16 mouse cellular contexts compared by ENCODE assay signal in genomic region chr4:14260372-14261013, GRCm38 (mm10).
DNase-seq lines count a peak whose midpoint lies in the region; ATAC-seq and TF ChIP-seq lines count a peak whose summit lies in the region.
"Had no signal": no experiment of that assay in that cellular context is flagged by ENCODE, and none has a peak within 500 bp of the region (broad histone marks: within the 10 kb centered on the region; RNA-seq: fewer than 3 reads in every experiment).

No protein-coding gene starts in this region.

- no peak overlapping the region for H3K4me2 ChIP-seq in hindbrain, embryonic 15.5 days
- no peak overlapping the region for H3K4me2 ChIP-seq in forebrain, embryonic 12.5 days
- peak overlapping the region; percentile 33 for H3K4me2 ChIP-seq in limb, embryonic 14.5 days (replicated peaks; ENCODE audit: low read depth, low read length, severe bottlenecking)
- H3K4me2 ChIP-seq in stomach, postnatal 0 days (replicated peaks; ENCODE audit: low read depth) = no peak overlapping the region
- H3K4me2 ChIP-seq: liver, embryonic 11.5 days; lung, embryonic 14.5 days; neural tube, embryonic 12.5 days had no signal

- no peak for DNase-seq in hindbrain, embryonic 10.5 days (ENCODE audit: low spot score)
- DNase-seq in embryonic facial prominence, embryonic 10.5 days (ENCODE audit: low spot score) = no peak
- DNase-seq in limb, embryonic 14.5 days (ENCODE audit: low spot score) = no peak
- no peak for DNase-seq in stomach, postnatal 0 days (ENCODE audit: low spot score)
- no peak for DNase-seq in spleen, postnatal 14 days (ENCODE audit: low spot score in 2 of 2)
- DNase-seq: adrenal gland, adult 8-10 months; cerebellum, adult 9-11 months; spleen, adult 18-20 months; thymus, postnatal 36 days had no signal

- no peaks in the 10 kb centered on the region for H3K27me3 ChIP-seq in hindbrain, embryonic 15.5 days
- H3K27me3 ChIP-seq in hindbrain, embryonic 10.5 days (ENCODE audit: insufficient read depth, poor library complexity, severe bottlenecking) = no peaks in the 10 kb centered on the region
- H3K27me3 ChIP-seq in embryonic facial prominence, embryonic 10.5 days (replicated peaks; ENCODE audit: low read depth, poor library complexity, severe bottlenecking) = no peaks in the 10 kb centered on the region
- H3K27me3 ChIP-seq in forebrain, embryonic 12.5 days = no peaks in the 10 kb centered on the region
- no peaks in the 10 kb centered on the region for H3K27me3 ChIP-seq in limb, embryonic 14.5 days (ENCODE audit: control insufficient read depth, insufficient read depth, low read length)
- H3K27me3 ChIP-seq in stomach, postnatal 0 days (ENCODE audit: control insufficient read depth, insufficient read depth, low read length) = no peaks in the 10 kb centered on the region
- H3K27me3 ChIP-seq: neural tube, embryonic 12.5 days had no signal

- TF ChIP-seq POLR2A in limb, embryonic 14.5 days (IDR thresholded peaks at IDR 0.05; ENCODE audit: borderline replicate concordance, extremely low read depth, insufficient read depth, insufficient read length) = no peak

- H3K27ac ChIP-seq in hindbrain, embryonic 15.5 days (replicated peaks) = 0 out of 2 replicates have a peak overlapping the region, but pooled peaks have one; percentile 11
- H3K27ac ChIP-seq in hindbrain, embryonic 10.5 days = no peak overlapping the region
- H3K27ac ChIP-seq in embryonic facial prominence, embryonic 10.5 days (replicated peaks) = peak overlapping the region; percentile 75
- 0 out of 2 replicates have a peak overlapping the region, but pooled peaks have one; percentile 5 for H3K27ac ChIP-seq in forebrain, embryonic 12.5 days
- H3K27ac ChIP-seq in limb, embryonic 14.5 days (replicated peaks; ENCODE audit: low read depth, low read length) = 0 out of 2 replicates have a peak overlapping the region, but pooled peaks have one; percentile 28
- H3K27ac ChIP-seq in stomach, postnatal 0 days (replicated peaks) = no peak overlapping the region
- H3K27ac ChIP-seq: macrophage; neural tube, embryonic 12.5 days had no signal

- no peak for TF ChIP-seq EP300 in stomach, postnatal 0 days (optimal IDR thresholded peaks at IDR 0.05)

- no peaks in the 10 kb centered on the region for H3K36me3 ChIP-seq in hindbrain, embryonic 15.5 days
- no peaks in the 10 kb centered on the region for H3K36me3 ChIP-seq in hindbrain, embryonic 10.5 days
- H3K36me3 ChIP-seq in embryonic facial prominence, embryonic 10.5 days (replicated peaks) = no peaks in the 10 kb centered on the region
- no peaks in the 10 kb centered on the region for H3K36me3 ChIP-seq in forebrain, embryonic 12.5 days (replicated peaks)
- no peaks in the 10 kb centered on the region for H3K36me3 ChIP-seq in limb, embryonic 14.5 days (ENCODE audit: control insufficient read depth, insufficient read depth, low read length)
- no peaks in the 10 kb centered on the region for H3K36me3 ChIP-seq in stomach, postnatal 0 days (ENCODE audit: control insufficient read depth, insufficient read depth, low read length)
- H3K36me3 ChIP-seq: neural tube, embryonic 12.5 days had no signal

- no peak for TF ChIP-seq CTCF in stomach, postnatal 0 days (IDR thresholded peaks at IDR 0.05; ENCODE audit: low read depth)

- WGBS in hindbrain, embryonic 15.5 days = 61% methylated on average over 9 of the region's 9 CpGs
- 70% methylated on average over 9 of the region's 9 CpGs for WGBS in hindbrain, embryonic 10.5 days
- 52% methylated on average over 9 of the region's 9 CpGs for WGBS in embryonic facial prominence, embryonic 10.5 days
- WGBS in forebrain, embryonic 12.5 days = 37% methylated on average over 9 of the region's 9 CpGs
- WGBS in limb, embryonic 14.5 days = 44% methylated on average over 9 of the region's 9 CpGs
- 51% methylated on average over 9 of the region's 9 CpGs for WGBS in stomach, postnatal 0 days

- no peaks in the 10 kb centered on the region for H3K9me3 ChIP-seq in hindbrain, embryonic 15.5 days
- H3K9me3 ChIP-seq in hindbrain, embryonic 10.5 days = no peaks in the 10 kb centered on the region
- H3K9me3 ChIP-seq in embryonic facial prominence, embryonic 10.5 days = no peaks in the 10 kb centered on the region
- H3K9me3 ChIP-seq in forebrain, embryonic 12.5 days = no peaks in the 10 kb centered on the region
- H3K9me3 ChIP-seq in limb, embryonic 14.5 days (ENCODE audit: control insufficient read depth, low read length) = no peaks in the 10 kb centered on the region
- H3K9me3 ChIP-seq in stomach, postnatal 0 days (ENCODE audit: control insufficient read depth, low read length) = no peaks in the 10 kb centered on the region
- H3K9me3 ChIP-seq: neural tube, embryonic 12.5 days had no signal

- no peak overlapping the region for H3K9ac ChIP-seq in hindbrain, embryonic 15.5 days
- no peak overlapping the region for H3K9ac ChIP-seq in forebrain, embryonic 12.5 days
- H3K9ac ChIP-seq in limb, embryonic 14.5 days (ENCODE audit: low read depth, low read length, severe bottlenecking) = no peak overlapping the region
- H3K9ac ChIP-seq in stomach, postnatal 0 days (ENCODE audit: low read length) = no peak overlapping the region
- H3K9ac ChIP-seq: lung, embryonic 14.5 days; neural tube, embryonic 12.5 days had no signal

- peaks cover 15% of the 10 kb centered on the region; the same call in 1 of the 2 replicates for H3K4me1 ChIP-seq in hindbrain, embryonic 15.5 days (replicated peaks)
- 0 out of 2 replicates have a peak, but pooled peaks cover 3% of the 10 kb centered on the region for H3K4me1 ChIP-seq in hindbrain, embryonic 10.5 days (replicated peaks)
- peaks cover 23% of the 10 kb centered on the region for H3K4me1 ChIP-seq in embryonic facial prominence, embryonic 10.5 days
- H3K4me1 ChIP-seq in forebrain, embryonic 12.5 days = peaks cover 17% of the 10 kb centered on the region
- H3K4me1 ChIP-seq in limb, embryonic 14.5 days (ENCODE audit: control insufficient read depth, insufficient read depth, low read length) = peaks cover 18% of the 10 kb centered on the region
- H3K4me1 ChIP-seq in stomach, postnatal 0 days (replicated peaks; ENCODE audit: control insufficient read depth, insufficient read depth) = no peaks in the 10 kb centered on the region
- H3K4me1 ChIP-seq: neural tube, embryonic 12.5 days had no signal

- H3K4me3 ChIP-seq in hindbrain, embryonic 15.5 days = no peak overlapping the region
- H3K4me3 ChIP-seq in hindbrain, embryonic 10.5 days = no peak overlapping the region
- H3K4me3 ChIP-seq in embryonic facial prominence, embryonic 10.5 days = no peak overlapping the region
- no peak overlapping the region for H3K4me3 ChIP-seq in forebrain, embryonic 12.5 days (replicated peaks)
- H3K4me3 ChIP-seq in limb, embryonic 14.5 days (replicated peaks; ENCODE audit: low read length) = no peak overlapping the region
- H3K4me3 ChIP-seq in stomach, postnatal 0 days (ENCODE audit: low read depth, low read length) = no peak overlapping the region
- H3K4me3 ChIP-seq: neural tube, embryonic 12.5 days had no signal

- ATAC-seq in hindbrain, embryonic 15.5 days (ENCODE audit: low FRiP score, low read depth) = no peak
- ATAC-seq in forebrain, embryonic 12.5 days (ENCODE audit: low FRiP score) = peak; percentile 51; the same call in 1 of the 2 replicates
- ATAC-seq in limb, embryonic 14.5 days (ENCODE audit: low FRiP score, low read depth) = no peak
- no peak for ATAC-seq in stomach, postnatal 0 days (ENCODE audit: low FRiP score, low TSS enrichment)
- ATAC-seq in granulocyte monocyte progenitor cell, adult 5-6 weeks (replicated peaks; ENCODE audit: poor library complexity, severe bottlenecking) = no peak; the same call in 1 of the 2 replicates

Comparison
In these comparisons a context has a peak if more than half of its experiments do, and no peak if none do; other contexts are left out.
1. H3K27ac ChIP-seq: peak in hindbrain, embryonic 15.5 days (single experiment), embryonic facial prominence, embryonic 10.5 days (single experiment), forebrain, embryonic 12.5 days (single experiment) and limb, embryonic 14.5 days (single experiment); none in hindbrain, embryonic 10.5 days (single experiment) and stomach, postnatal 0 days (single experiment).